Mouse (Mus musculus) ES-Bruce4 (cell line): ENCODE results near the gene Arhgap11a. TPM values are rescaled to one million over a fixed set of nuclear protein-coding genes. Genes with fewer than 3 reads are reported as not detected.

Experiments
- H3K27ac ChIP-seq: 2 replicates; pipeline ENCODE4 v1.5.1; 2012; ENCODE audit warnings: low read length, inconsistent platforms; ENCODE audit not compliant: insufficient read depth
- H3K27me3 ChIP-seq: 2 replicates; pipeline ENCODE4 v1.6.1; 2012; ENCODE audit warnings: mild to moderate bottlenecking, low read length, inconsistent platforms; ENCODE audit not compliant: control insufficient read depth, poor library complexity, insufficient read depth, severe bottlenecking
- H3K36me3 ChIP-seq: 2 replicates; pipeline ENCODE4 v1.6.1; 2012; ENCODE audit warnings: inconsistent platforms, mild to moderate bottlenecking, low read length, moderate library complexity; ENCODE audit not compliant: control insufficient read depth, poor library complexity, insufficient read depth, severe bottlenecking
- H3K4me1 ChIP-seq: one replicate; pipeline ENCODE4 v1.8.1; 2011; ENCODE audit warnings: low read length; ENCODE audit not compliant: control insufficient read depth, insufficient read depth
- H3K4me3 ChIP-seq: 2 replicates; pipeline ENCODE4 v1.5.1; 2011; ENCODE audit warnings: low read depth, mild to moderate bottlenecking, low read length
- H3K9ac ChIP-seq: 2 replicates; pipeline ENCODE4 v1.6.1; 2012; ENCODE audit warnings: low read depth, mild to moderate bottlenecking, inconsistent platforms; ENCODE audit not compliant: poor library complexity, severe bottlenecking
- H3K9me3 ChIP-seq: replicated peaks from 2 replicates; pipeline ENCODE4 v1.6.1; 2012; ENCODE audit warnings: mild to moderate bottlenecking, low read length, inconsistent platforms; ENCODE audit not compliant: control insufficient read depth, poor library complexity, insufficient read depth, severe bottlenecking
- CTCF ChIP-seq: IDR thresholded peaks from one replicate; pipeline ENCODE4 v1.8.1; 2011; ENCODE audit warnings: low read depth, low read length
- EP300 ChIP-seq: IDR thresholded peaks from 2 replicates; pipeline ENCODE4 v1.6.1; 2011; ENCODE audit warnings: low read depth, low read length; ENCODE audit not compliant: insufficient read depth
- POLR2A ChIP-seq: IDR thresholded peaks from one replicate; pipeline ENCODE4 v1.8.1; 2011; ENCODE audit warnings: low read length; ENCODE audit not compliant: insufficient read depth
- polyA plus RNA-seq: library from polyadenylated mRNA; stranded (reverse); fragments of >200 nt; gene quantifications from 2 replicates; pipeline ENCODE4 v1.2.4, GENCODE M21; 2011; ENCODE audit warnings: low read depth; ENCODE audit not compliant: missing spikeins, insufficient read depth, insufficient read length

The Arhgap11a gene
- polyA plus RNA-seq, 1 experiment: 62.9 TPM

GRCm38 (mm10) chr2:113806851-113807577 lies 41.4 kb downstream of the Arhgap11a start:
- H3K9ac ChIP-seq: no peak overlapping the region
- H3K27ac ChIP-seq: no peak overlapping the region
- H3K4me3 ChIP-seq: no peak overlapping the region
- TF ChIP-seq EP300 (0 out of 2 replicates have a peak, but pooled peaks have one; percentile 63), CTCF (no peak), POLR2A (no peak)
- peaks cover 4% of the 10 kb centered on the region for H3K9me3 ChIP-seq
- H3K4me1 ChIP-seq: no peaks in the 10 kb centered on the region
- H3K36me3 ChIP-seq: no peaks in the 10 kb centered on the region
- 0 out of 2 replicates have a peak, but pooled peaks cover 1% of the 10 kb centered on the region for H3K27me3 ChIP-seq

GRCm38 (mm10) chr2:113805765-113806164 lies 42.7 kb downstream of the Arhgap11a start:
- H3K4me1 ChIP-seq: no peaks in the 10 kb centered on the region
- H3K27ac ChIP-seq: no peak overlapping the region
- H3K4me3 ChIP-seq: no peak overlapping the region
- 0 out of 2 replicates have a peak, but pooled peaks cover 1% of the 10 kb centered on the region for H3K27me3 ChIP-seq
- peaks cover 4% of the 10 kb centered on the region for H3K9me3 ChIP-seq
- TF ChIP-seq CTCF: no peak
- no peak for TF ChIP-seq POLR2A
- no peak for TF ChIP-seq EP300
- H3K36me3 ChIP-seq: no peaks in the 10 kb centered on the region
- H3K9ac ChIP-seq: no peak overlapping the region

- no peaks in the 10 kb centered on the region for H3K9me3 ChIP-seq
- no peaks in the 10 kb centered on the region for H3K36me3 ChIP-seq
- no peak overlapping the region for H3K4me3 ChIP-seq
- TF ChIP-seq EP300 (no peak), CTCF (no peak), POLR2A (no peak)
- no peak overlapping the region for H3K27ac ChIP-seq
- H3K27me3 ChIP-seq: 0 out of 2 replicates have a peak, but pooled peaks cover 1% of the 10 kb centered on the region
- no peaks in the 10 kb centered on the region for H3K4me1 ChIP-seq
- H3K9ac ChIP-seq: no peak overlapping the region
Observed at GRCm38 (mm10) chr2:113803753-113804152, 44.7 kb downstream of the Arhgap11a start.

GRCm38 (mm10) chr2:113800846-113801245 lies 47.6 kb downstream of the Arhgap11a start:
- Histone ChIP-seq H3K4me3 (no peak overlapping the region), H3K9me3 (peaks cover 16% of the 10 kb centered on the region), H3K9ac (no peak overlapping the region), H3K36me3 (no peaks in the 10 kb centered on the region), H3K4me1 (no peaks in the 10 kb centered on the region), H3K27me3 (0 out of 2 replicates have a peak, but pooled peaks cover 1% of the 10 kb centered on the region), H3K27ac (no peak overlapping the region)
- TF ChIP-seq EP300: no peak
- no peak for TF ChIP-seq POLR2A
- no peak for TF ChIP-seq CTCF

GRCm38 (mm10) chr2:113798605-113799004 lies 49.9 kb downstream of the Arhgap11a start:
- TF ChIP-seq POLR2A (no peak), CTCF (no peak), EP300 (no peak)
- no peaks in the 10 kb centered on the region for H3K27me3 ChIP-seq
- H3K4me1 ChIP-seq: no peaks in the 10 kb centered on the region
- H3K9me3 ChIP-seq: peaks cover 16% of the 10 kb centered on the region
- H3K9ac ChIP-seq: no peak overlapping the region
- H3K27ac ChIP-seq: no peak overlapping the region
- no peak overlapping the region for H3K4me3 ChIP-seq
- no peaks in the 10 kb centered on the region for H3K36me3 ChIP-seq

GRCm38 (mm10) chr2:113795186-113795585 lies 53.3 kb downstream of the Arhgap11a start:
- H3K4me3 ChIP-seq: no peak overlapping the region
- H3K27me3 ChIP-seq: no peaks in the 10 kb centered on the region
- H3K27ac ChIP-seq: no peak overlapping the region
- TF ChIP-seq POLR2A (no peak), EP300 (no peak), CTCF (no peak)
- peaks cover 16% of the 10 kb centered on the region for H3K9me3 ChIP-seq
- H3K36me3 ChIP-seq: no peaks in the 10 kb centered on the region
- H3K4me1 ChIP-seq: no peaks in the 10 kb centered on the region
- H3K9ac ChIP-seq: no peak overlapping the region
